Mouse (Mus musculus) bone marrow macrophage, adult 2 months (primary cell): ENCODE data around the gene Ccnh. TPM values are rescaled to one million over a fixed set of nuclear protein-coding genes. Genes with fewer than 3 reads are reported as not detected.

ENCODE experiments used
- H3K27ac ChIP-seq: 2 replicates; pipeline ENCODE4 v1.5.1; 2012; ENCODE audit warnings: low read depth, low read length; ENCODE audit not compliant: insufficient read depth
- H3K4me1 ChIP-seq: 2 replicates; pipeline ENCODE4 v1.6.1; 2012; ENCODE audit warnings: low read length; ENCODE audit not compliant: control insufficient read depth, insufficient read depth
- H3K4me3 ChIP-seq: 2 replicates; pipeline ENCODE4 v1.5.1; 2012; ENCODE audit warnings: mild to moderate bottlenecking, low read length, moderate library complexity; ENCODE audit not compliant: insufficient read depth
- CTCF ChIP-seq: IDR thresholded peaks from 2 replicates; pipeline ENCODE4 v1.5.1; 2012; ENCODE audit warnings: low read depth, mild to moderate bottlenecking, low read length, moderate library complexity
- POLR2A ChIP-seq: IDR thresholded peaks from 2 replicates; pipeline ENCODE4 v1.6.1; 2012; ENCODE audit warnings: mild to moderate bottlenecking, low read depth, low read length, borderline replicate concordance
- polyA plus RNA-seq: library from polyadenylated mRNA; stranded (reverse); fragments of >200 nt; gene quantifications from 2 replicates; pipeline ENCODE4 v1.2.4, GENCODE M21; 2012; ENCODE audit not compliant: missing spikeins, insufficient read depth, insufficient read length

The Ccnh gene
- polyA plus RNA-seq, 1 experiment, result 38.6 TPM

DNA sequence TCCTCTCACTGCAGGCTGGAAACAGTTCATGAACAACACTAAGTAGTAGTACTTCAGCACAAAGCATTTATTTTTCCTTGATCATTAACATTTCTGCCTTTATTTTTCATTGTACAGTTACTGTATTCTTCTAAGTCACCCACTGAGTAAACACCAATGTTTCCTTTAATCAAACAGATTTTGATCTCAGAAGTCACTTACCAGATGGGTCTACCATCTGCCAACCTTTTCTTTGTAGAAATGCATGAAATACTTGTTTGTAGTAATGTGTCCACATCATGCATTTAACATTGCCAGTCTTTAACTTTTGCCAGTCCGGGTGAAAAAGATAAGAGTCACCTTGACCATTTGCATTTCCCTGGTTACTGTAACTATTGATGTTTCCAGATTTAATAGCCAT, 21.1 kb downstream of the Ccnh start:
- H3K4me1 ChIP-seq, result no peaks in the 10 kb centered on the region
- no peak overlapping the region for H3K4me3 ChIP-seq
- TF ChIP-seq CTCF (no peak), POLR2A (no peak)
- no peak overlapping the region for H3K27ac ChIP-seq

DNA sequence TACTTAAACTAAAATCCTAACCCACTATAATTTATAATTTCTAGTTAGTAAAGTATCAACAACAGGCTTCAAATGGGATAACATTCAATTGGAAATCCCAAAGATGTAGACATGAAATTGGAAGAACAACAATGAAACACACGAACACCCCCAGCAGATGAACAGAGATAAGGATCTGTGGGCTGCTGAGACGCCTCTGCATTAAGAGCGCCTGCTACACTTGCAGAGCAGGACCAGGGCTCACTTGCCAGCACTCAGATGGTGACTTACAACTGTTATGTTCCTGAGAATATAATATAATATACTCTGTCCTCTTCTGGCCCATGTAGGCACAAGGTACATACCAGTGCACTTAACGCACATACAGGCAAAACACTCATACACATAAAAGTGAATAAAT, 29.4 kb downstream of the Ccnh start:
- no peak overlapping the region for H3K4me3 ChIP-seq
- no peak overlapping the region for H3K27ac ChIP-seq
- H3K4me1 ChIP-seq, result no peaks in the 10 kb centered on the region
- no peak for TF ChIP-seq POLR2A
- no peak for TF ChIP-seq CTCF

DNA sequence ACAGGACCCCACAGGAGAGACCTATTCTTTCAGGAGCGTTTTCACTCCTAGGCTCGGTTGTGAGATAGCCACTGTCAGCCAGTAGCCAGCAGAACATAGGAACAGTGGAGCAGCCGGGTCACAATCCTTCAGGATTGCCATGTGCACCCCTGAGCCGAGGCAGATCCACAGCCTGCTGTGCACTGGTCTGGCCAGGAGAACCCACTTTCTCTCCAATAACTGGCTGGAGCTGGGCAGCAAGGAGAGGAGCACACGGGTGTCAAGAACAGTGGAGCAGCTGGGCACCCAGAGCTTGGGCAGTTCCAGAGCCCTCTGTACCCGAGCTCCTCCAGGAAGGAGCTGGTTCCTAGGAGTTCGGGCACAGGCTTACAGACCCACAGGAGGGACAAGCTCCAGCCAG, 49.6 kb downstream of the Ccnh start:
- H3K4me3 ChIP-seq, result no peak overlapping the region
- H3K4me1 ChIP-seq, result no peaks in the 10 kb centered on the region
- TF ChIP-seq CTCF (no peak), POLR2A (no peak)
- no peak overlapping the region for H3K27ac ChIP-seq

Other genes starting within 250 kb of the Ccnh start
- gene Rasa1, start 99.7 kb downstream of the Ccnh start, polyA plus RNA-seq, result 63.7 and 67.5 TPM in 2 replicates